10 mouse cellular contexts compared by ENCODE assay signal in genomic region chr13:98955226-98955625, GRCm38 (mm10). TPM values are rescaled to one million over a fixed set of nuclear protein-coding genes. Genes with fewer than 3 reads are reported as not detected.
A peak's percentile ranks its signal among the peaks of the same experiment; 100 is the strongest.
DNase-seq lines count a peak whose midpoint lies in the region; ATAC-seq and TF ChIP-seq lines count a peak whose summit lies in the region.
"Had no signal": no experiment of that assay in that cellular context is flagged by ENCODE, and none has a peak within 500 bp of the region (broad histone marks: within the 10 kb centered on the region; RNA-seq: fewer than 3 reads in every experiment).

No protein-coding gene starts in this region.

- TF ChIP-seq CTCF in lung, embryonic 14.5 days (IDR thresholded peaks at IDR 0.05; ENCODE audit: low read depth) = no peak

- H3K9ac ChIP-seq in lung, embryonic 14.5 days = no peak overlapping the region
- H3K9ac ChIP-seq: midbrain, embryonic 13.5 days had no signal

- H3K36me3 ChIP-seq in lung, embryonic 14.5 days (ENCODE audit: insufficient read depth) = no peaks in the 10 kb centered on the region
- H3K36me3 ChIP-seq: midbrain, embryonic 13.5 days had no signal

- H3K4me1 ChIP-seq in lung, embryonic 14.5 days (ENCODE audit: insufficient read depth) = no peaks in the 10 kb centered on the region

- no peaks in the 10 kb centered on the region for H3K9me3 ChIP-seq in lung, embryonic 14.5 days (ENCODE audit: low read depth, low read length)
- H3K9me3 ChIP-seq: midbrain, embryonic 13.5 days had no signal

- WGBS in lung, embryonic 14.5 days = 33% methylated on average over 5 of the region's 5 CpGs

- H3K4me2 ChIP-seq in lung, embryonic 14.5 days = no peak overlapping the region
- H3K4me2 ChIP-seq: midbrain, embryonic 13.5 days had no signal

- peak; percentile 65 to 76 for DNase-seq in adrenal gland, adult (ENCODE audit: inconsistent age in 2 of 2, low spot score in 1 of 2)
- DNase-seq in adrenal gland, postnatal 4 days (ENCODE audit: low spot score in 2 of 2) = no peak
- peak; percentile 25 to 45 for DNase-seq in urinary bladder, postnatal 36 days (ENCODE audit: low spot score in 2 of 2)
- DNase-seq in urinary bladder, adult 2 months (ENCODE audit: low spot score) = no peak
- peak; percentile 15 for DNase-seq in lung, embryonic 14.5 days
- DNase-seq in c-Kit-positive CD71-positive TER-119-positive erythroid progenitor cells, embryonic 14.5 days (ENCODE audit: low spot score) = no peak
- DNase-seq in layer of hippocampus, adult 11-12 months (ENCODE audit: low spot score) = no peak
- DNase-seq in left cerebral cortex, adult 18-20 months (ENCODE audit: low spot score in 2 of 2) = no peak

- H3K4me3 ChIP-seq in lung, embryonic 14.5 days (ENCODE audit: low read depth, low read length) = no peak overlapping the region
- H3K4me3 ChIP-seq: midbrain, embryonic 13.5 days had no signal

- H3K27ac ChIP-seq in lung, embryonic 14.5 days (ENCODE audit: low read depth) = no peak overlapping the region
- H3K27ac ChIP-seq: midbrain, embryonic 13.5 days had no signal

- ATAC-seq in lung, embryonic 14.5 days (ENCODE audit: insufficient read depth) = no peak
- ATAC-seq: activated CD4-positive, CD25-positive, alpha-beta regulatory T cell, adult 4 months; midbrain, embryonic 13.5 days had no signal

- H3K27me3 ChIP-seq in lung, embryonic 14.5 days (ENCODE audit: insufficient read depth, low read length) = no peaks in the 10 kb centered on the region
- H3K27me3 ChIP-seq: midbrain, embryonic 13.5 days had no signal

RNA-seq across cellular contexts. Expression of gene Tnpo1, which starts 29.0 kb away (rescaled TPM):
- total RNA-seq in adrenal gland, postnatal 4 days (2021) = 100 to 1,000 TPM; 142 to 151 TPM
- polyA plus RNA-seq in urinary bladder, adult 2 months (2012; rRNA removed) = 31.0 and 31.3 TPM in 2 replicates
- polyA plus RNA-seq in lung, embryonic 14.5 days (2014; fragmentation: Nextera tagmentation; extraction: Ambion mirVana) = 39.3 and 46.5 TPM in 2 replicates
- total RNA-seq in left cerebral cortex, adult 18-20 months (2021) = 10 to 100 TPM; 63.1 to 65.1 TPM

RNA-seq across cellular contexts. Expression of gene 1700024P04Rik, which starts 29.1 kb away (rescaled TPM):
- not detected for total RNA-seq in adrenal gland, postnatal 4 days (2021)
- not detected in 2 replicates for polyA plus RNA-seq in urinary bladder, adult 2 months (2012; rRNA removed)
- not detected in 2 replicates for polyA plus RNA-seq in lung, embryonic 14.5 days (2014; fragmentation: Nextera tagmentation; extraction: Ambion mirVana)
- not detected for total RNA-seq in left cerebral cortex, adult 18-20 months (2021)
- polyA plus RNA-seq: activated CD4-positive, CD25-positive, alpha-beta regulatory T cell, adult 4 months; midbrain, embryonic 13.5 days had no signal

Comparison
In these comparisons a context has a peak if more than half of its experiments do, and no peak if none do; other contexts are left out.
1. DNase-seq: peak in adrenal gland, adult (2 of 2), urinary bladder, postnatal 36 days (2 of 2) and lung, embryonic 14.5 days (single experiment); none in adrenal gland, postnatal 4 days (0 of 2), urinary bladder, adult 2 months (single experiment), c-Kit-positive CD71-positive TER-119-positive erythroid progenitor cells, embryonic 14.5 days (single experiment), layer of hippocampus, adult 11-12 months (single experiment) and left cerebral cortex, adult 18-20 months (0 of 2).